Mouse (Mus musculus) CH12.LX (cell line): ENCODE measurements around the gene Gm42742.

ENCODE experiments used
- BHLHE40 ChIP-seq: IDR thresholded peaks from 2 replicates; pipeline ENCODE4 v1.6.1; 2011; ENCODE audit warnings: mild to moderate bottlenecking, low read depth, low read length, improper control_type of control experiment
- CHD1 ChIP-seq: IDR thresholded peaks from 2 replicates; pipeline ENCODE4 v1.6.1; 2012; ENCODE audit warnings: low read depth, low read length, improper control_type of control experiment, inconsistent platforms
- CTCF ChIP-seq, 2 experiments: IDR thresholded peaks in 1 of 2; conservative IDR thresholded peaks in 1 of 2; 2 replicates each; pipeline ENCODE4 v1.5.1; 2011 to 2012; ENCODE audit warnings: low read depth in 2 of 2, low read length in 2 of 2, improper control_type of control experiment in 1 of 2, inconsistent platforms in 1 of 2, mild to moderate bottlenecking in 1 of 2, moderate library complexity in 1 of 2
- EP300 ChIP-seq: IDR thresholded peaks from 2 replicates; pipeline ENCODE4 v1.6.1; 2011; ENCODE audit warnings: low read length, improper control_type of control experiment
- HCFC1 ChIP-seq: IDR thresholded peaks from 2 replicates; pipeline ENCODE4 v1.6.1; 2012; ENCODE audit warnings: low read depth, mild to moderate bottlenecking, inconsistent platforms, low read length, improper control_type of control experiment
- JUND ChIP-seq: conservative IDR thresholded peaks from 2 replicates; pipeline ENCODE4 v1.6.1; 2011; ENCODE audit warnings: low read depth, low read length, improper control_type of control experiment
- MAFK ChIP-seq: IDR thresholded peaks from 2 replicates; pipeline ENCODE4 v1.6.1; 2011; ENCODE audit warnings: low read length, improper control_type of control experiment; ENCODE audit not compliant: insufficient replicate concordance
- NRF1 ChIP-seq: IDR thresholded peaks from 2 replicates; pipeline ENCODE4 v1.6.1; 2014; ENCODE audit warnings: low read depth, mild to moderate bottlenecking, inconsistent platforms, low read length, improper control_type of control experiment, moderate library complexity
- POLR2A ChIP-seq: IDR thresholded peaks from 2 replicates; pipeline ENCODE4 v1.6.1; 2011; ENCODE audit warnings: low read depth, mild to moderate bottlenecking, improper control_type of control experiment, low read length
- POLR2AphosphoS2 ChIP-seq: IDR thresholded peaks from 2 replicates; pipeline ENCODE4 v1.6.1; 2011; ENCODE audit warnings: low read depth, low read length, improper control_type of control experiment
- RAD21 ChIP-seq: IDR thresholded peaks from 2 replicates; pipeline ENCODE4 v1.6.1; 2011; ENCODE audit warnings: low read depth, mild to moderate bottlenecking, low read length, improper control_type of control experiment, moderate library complexity
- RCOR1 ChIP-seq: conservative IDR thresholded peaks from 2 replicates; pipeline ENCODE4 v1.6.1; 2012; ENCODE audit warnings: low read depth, mild to moderate bottlenecking, inconsistent platforms, low read length, improper control_type of control experiment
- ZC3H11A ChIP-seq: IDR thresholded peaks from 2 replicates; pipeline ENCODE4 v1.6.1; 2012; ENCODE audit warnings: low read depth, mild to moderate bottlenecking, inconsistent platforms, low read length, improper control_type of control experiment

DNA sequence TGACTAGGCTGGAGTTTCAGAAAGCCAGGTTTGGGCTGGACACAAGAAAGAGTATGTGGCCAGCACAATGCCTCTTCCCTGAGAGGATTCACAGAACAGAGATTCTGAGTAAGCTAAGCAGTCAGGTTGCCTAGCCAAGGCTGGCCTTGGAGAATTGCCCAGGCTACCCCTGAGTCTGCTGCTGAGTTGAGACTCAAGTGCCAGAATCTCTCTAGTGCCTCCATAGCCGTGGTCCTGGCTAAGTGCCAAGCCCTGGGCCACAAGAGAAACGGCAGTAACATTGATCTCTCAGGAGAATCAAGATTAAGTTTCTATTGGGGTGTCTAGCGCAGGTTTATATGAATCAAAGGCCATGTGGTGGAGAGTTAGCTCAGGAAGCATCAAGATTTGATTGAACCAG lies 55.3 kb downstream of the Gm42742 start:
- no peak for TF ChIP-seq POLR2A
- no peak for TF ChIP-seq CTCF (conservative IDR thresholded peaks at IDR 0.05 in 1 of 2, IDR thresholded peaks at IDR 0.05 in 1 of 2; ENCODE audit: low read depth in 2 of 2, low read length in 2 of 2)
- no peak for TF ChIP-seq MAFK
- no peak for TF ChIP-seq RAD21
- TF ChIP-seq ZC3H11A: no peak
- TF ChIP-seq JUND: no peak
- no peak for TF ChIP-seq EP300
- no peak for TF ChIP-seq BHLHE40
- no peak for TF ChIP-seq NRF1
- no peak for TF ChIP-seq HCFC1
- no peak for TF ChIP-seq POLR2AphosphoS2
- TF ChIP-seq RCOR1: no peak
- TF ChIP-seq CHD1: no peak
